Mouse (Mus musculus) cerebellum, adult 2 months (tissue): ENCODE measurements around the gene Macc1.

ENCODE experiments used
- CTCF ChIP-seq: fragments of 200-500 bp; IDR thresholded peaks from 2 replicates; pipeline ENCODE4 v1.5.1; 2011; ENCODE audit warnings: low read depth, mild to moderate bottlenecking, control low read depth, low read length, moderate library complexity, borderline replicate concordance; ENCODE audit not compliant: insufficient read depth
- POLR2A ChIP-seq: fragments of 200-500 bp; IDR thresholded peaks from 2 replicates; pipeline ENCODE4 v1.6.1; 2011; ENCODE audit warnings: low read length, control low read depth, borderline replicate concordance; ENCODE audit not compliant: insufficient read depth

- TF ChIP-seq CTCF (no peak), POLR2A (no peak)
Measured at GRCm38 (mm10) chr12:119372359-119372758, 58.3 kb downstream of the Macc1 start.
